Mouse (Mus musculus) c-Kit-negative CD71-positive TER-119-positive erythroid progenitor cells, embryonic 14.5 days (primary cell): ENCODE measurements around the gene Csf2rb2.
A peak's percentile ranks its signal among the peaks of the same experiment; 100 is the strongest.
"Not testable (repeated sequence)": the region's sequence is repeated elsewhere in the genome, so short reads cannot be mapped to it uniquely, and the experiment has no call there.

Experiments
- DNase-seq: peaks from one replicate; pipeline ENCODE4 v3.0.0-alpha.2; 2013; ENCODE audit warnings: low read depth, low spot score

Csf2rb2 gene

GRCm38 (mm10) chr15:78257326-78258050 is 48.0 kb downstream of the Csf2rb2 start:
- peak; percentile 39 for DNase-seq

- DNase-seq = not testable (repeated sequence)
These were observed 48.8 kb downstream of the Csf2rb2 start for GRCm38 (mm10) chr15:78256602-78257259.

GRCm38 (mm10) chr15:78254751-78255150 is 50.8 kb downstream of the Csf2rb2 start:
- DNase-seq = no peak

- no peak for DNase-seq
These were observed 57.1 kb downstream of the Csf2rb2 start for GRCm38 (mm10) chr15:78248410-78248809.

- DNase-seq = no peak
These were observed 57.9 kb downstream of the Csf2rb2 start for GRCm38 (mm10) chr15:78247659-78248058.

GRCm38 (mm10) chr15:78246143-78247116 is 59.1 kb downstream of the Csf2rb2 start:
- DNase-seq = no peak

- no peak for DNase-seq
These were observed 60.6 kb downstream of the Csf2rb2 start, which contains the start of gene Ncf4 for GRCm38 (mm10) chr15:78244695-78245492. Gene Ncf4, plus strand, starts transcription at chr15:78244801.

- DNase-seq = no peak
These were observed 61.7 kb downstream of the Csf2rb2 start for GRCm38 (mm10) chr15:78243774-78244173.

- DNase-seq = no peak
These were observed 62.5 kb downstream of the Csf2rb2 start for GRCm38 (mm10) chr15:78243061-78243460.

- DNase-seq = no peak
These were observed 64.2 kb downstream of the Csf2rb2 start for GRCm38 (mm10) chr15:78241335-78241734.

- DNase-seq = no peak
These were observed 65.4 kb downstream of the Csf2rb2 start for GRCm38 (mm10) chr15:78239956-78240617.

GRCm38 (mm10) chr15:78239453-78239852 is 66.1 kb downstream of the Csf2rb2 start:
- peak; percentile 59 for DNase-seq

- DNase-seq = no peak
These were observed 70.6 kb downstream of the Csf2rb2 start for GRCm38 (mm10) chr15:78234823-78235509.
